Comparison of ENCODE assay signal across 12 mouse cellular contexts in genomic region chr17:10698041-10698440, GRCm38 (mm10).
A peak's percentile ranks its signal among the peaks of the same experiment; 100 is the strongest.
DNase-seq lines count a peak whose midpoint lies in the region.
"Had no signal": no experiment of that assay in that cellular context is flagged by ENCODE, and none has a peak within 500 bp of the region (broad histone marks: within the 10 kb centered on the region; RNA-seq: fewer than 3 reads in every experiment).

No protein-coding gene starts in this region.

- DNase-seq in heart, adult 18-20 months, result peak; percentile 22 to 39
- no peak for DNase-seq in heart, postnatal 36 days
- peak; percentile 24 for DNase-seq in left cerebral cortex, postnatal 4 days
- DNase-seq in left cerebral cortex, adult 8-10 months (ENCODE audit: low spot score in 2 of 2), result no peak
- DNase-seq in adrenal gland, postnatal 25 days, result peak; percentile 42
- peak; percentile 8 for DNase-seq in embryo, embryonic 11 days
- no peak for DNase-seq in frontal cortex, postnatal 14 days (ENCODE audit: low spot score in 2 of 2)
- DNase-seq: cerebellum, postnatal 14 days; gastrocnemius, postnatal 10 days; kidney, postnatal 10 days; right cerebral cortex, postnatal 14 days; thymus, postnatal 25 days had no signal

- intact Hi-C loops in heart, postnatal 36 days (cut with DNase I), result no loop called here
- intact Hi-C loops in left cerebral cortex, postnatal 4 days (cut with DNase I), result no loop called here

Comparison
In these comparisons a context has a peak if more than half of its experiments do, and no peak if none do; other contexts are left out.
1. DNase-seq: peak in heart, adult 18-20 months (2 of 2), left cerebral cortex, postnatal 4 days (single experiment), adrenal gland, postnatal 25 days (single experiment) and embryo, embryonic 11 days (single experiment); none in heart, postnatal 36 days (0 of 2), left cerebral cortex, adult 8-10 months (0 of 2) and frontal cortex, postnatal 14 days (0 of 2).